Mouse (Mus musculus) spleen, adult 2 months (tissue): ENCODE measurements around the gene Ripk1.

Experiments used
- CTCF ChIP-seq: fragments of 200-500 bp; IDR thresholded peaks from 2 replicates; pipeline ENCODE4 v1.5.1; 2011; ENCODE audit warnings: mild to moderate bottlenecking, inconsistent platforms; ENCODE audit not compliant: insufficient read depth, insufficient read length, insufficient replicate concordance; ENCODE audit errors: extremely low read depth
- POLR2A ChIP-seq: fragments of 200-500 bp; IDR thresholded peaks from 2 replicates; pipeline ENCODE4 v1.6.1; 2011; ENCODE audit warnings: low read depth, low read length, inconsistent platforms

GRCm38 (mm10) chr13:33964206-33965046 is 37.7 kb upstream of the Ripk1 start, which contains the start of gene Nqo2:
- TF ChIP-seq POLR2A, result no peak
- no peak for TF ChIP-seq CTCF
